Mouse (Mus musculus) E14TG2a.4 (cell line): Measurements from ENCODE around the gene Fam172a.

ENCODE experiments used
- CTCF ChIP-seq: conservative IDR thresholded peaks from 2 replicates; pipeline ENCODE4 v1.5.1; 2014; ENCODE audit warnings: low read length
- POU5F1 ChIP-seq: IDR thresholded peaks from 2 replicates; pipeline ENCODE4 v1.6.1; 2014; ENCODE audit warnings: low read length, borderline replicate concordance

GRCm38 (mm10) chr13:78091949-78092348, 390.1 kb downstream of the Fam172a start:
- no peak for TF ChIP-seq CTCF
- no peak for TF ChIP-seq POU5F1
